Mouse (Mus musculus) hindbrain, embryonic 14.5 days (tissue): ENCODE data around the gene Crip2. TPM values are rescaled to one million over a fixed set of nuclear protein-coding genes. Genes with fewer than 3 reads are reported as not detected.

Experiments
- ATAC-seq: fragments of 200-750 bp; cut with Nextera tagmentation; 2 replicates; pipeline ENCODE4 v1.8.0; 2017; ENCODE audit warnings: moderate number of reproducible peaks, mild to moderate bottlenecking, moderate TSS enrichment, moderate library complexity; ENCODE audit not compliant: low FRiP score
- DNase-seq: peaks from one replicate; pipeline ENCODE4 v3.0.0-alpha.2; 2015; ENCODE audit warnings: low spot score
- H3K27ac ChIP-seq: fragments of 300-500 bp; sonication (generic); 2 replicates; pipeline ENCODE4 v1.5.1; 2014; ENCODE audit warnings: mild to moderate bottlenecking, moderate library complexity
- H3K27me3 ChIP-seq: fragments of 300-500 bp; sonication (generic); 2 replicates; pipeline ENCODE4 v1.6.1; 2014; ENCODE audit warnings: mild to moderate bottlenecking, low read length, mixed read lengths; ENCODE audit not compliant: control insufficient read depth, insufficient read depth
- H3K36me3 ChIP-seq: fragments of 300-500 bp; sonication (generic); replicated peaks from 2 replicates; pipeline ENCODE4 v1.6.1; 2014; ENCODE audit not compliant: control insufficient read depth, insufficient read depth
- H3K4me1 ChIP-seq: fragments of 300-500 bp; sonication (generic); replicated peaks from 2 replicates; pipeline ENCODE4 v1.6.1; 2014; ENCODE audit warnings: antibody characterized with exemption, low read length, mixed read lengths; ENCODE audit not compliant: control insufficient read depth, insufficient read depth
- H3K4me2 ChIP-seq: fragments of 300-500 bp; sonication (generic); replicated peaks from 2 replicates; pipeline ENCODE4 v1.6.1; 2014; ENCODE audit warnings: mild to moderate bottlenecking, moderate library complexity
- H3K4me3 ChIP-seq: fragments of 300-500 bp; sonication (generic); replicated peaks from 2 replicates; pipeline ENCODE4 v1.5.1; 2014; ENCODE audit warnings: mild to moderate bottlenecking, low read length
- H3K9ac ChIP-seq: fragments of 300-500 bp; sonication (generic); 2 replicates; pipeline ENCODE4 v1.6.1; 2014
- H3K9me3 ChIP-seq: fragments of 300-500 bp; sonication (generic); 2 replicates; pipeline ENCODE4 v1.6.1; 2016; ENCODE audit warnings: low read length; ENCODE audit not compliant: control insufficient read depth
- WGBS: fragments of 180-500 bp; shearing (Covaris S2); extraction: QIAGEN DNeasy Blood & Tissue Kit; methylation state at CpG from one replicate; pipeline ENCODE4 v1.1.7; 2014; 5-methylcytosine and 5-hydroxymethylcytosine counted together
- polyA plus RNA-seq: library from polyadenylated mRNA; unstranded; fragments of >200 nt; fragmentation: Nextera tagmentation; extraction: Ambion mirVana; gene quantifications from 2 replicates; pipeline ENCODE4 v1.2.1, GENCODE M21; 2014

Crip2 gene
- polyA plus RNA-seq, 1 experiment from 2014 or later = 288 TPM

- Histone ChIP-seq H3K9ac (no peak overlapping the region), H3K36me3 (peaks cover 58% of the 10 kb centered on the region), H3K27me3 (no peaks in the 10 kb centered on the region), H3K27ac (no peak overlapping the region), H3K9me3 (no peaks in the 10 kb centered on the region), H3K4me2 (no peak overlapping the region), H3K4me1 (peaks cover 25% of the 10 kb centered on the region), H3K4me3 (no peak overlapping the region)
- no peak for ATAC-seq
- DNase-seq = no peak
- 90% methylated on average over 18 of the region's 18 CpGs for WGBS
These were observed 2.5 kb upstream of the Crip2 start for GRCm38 (mm10) chr12:113137260-113138213.

- DNase-seq (no peak), ATAC-seq (no peak)
- peaks cover 52% of the 10 kb centered on the region for H3K36me3 ChIP-seq
- H3K9me3 ChIP-seq = no peaks in the 10 kb centered on the region
- WGBS = 83% methylated on average over 6 of the region's 6 CpGs
- no peak overlapping the region for H3K9ac ChIP-seq
- H3K27me3 ChIP-seq = no peaks in the 10 kb centered on the region
- no peak overlapping the region for H3K27ac ChIP-seq
- H3K4me2 ChIP-seq = no peak overlapping the region
- H3K4me3 ChIP-seq = no peak overlapping the region
- peaks cover 30% of the 10 kb centered on the region for H3K4me1 ChIP-seq
These were observed 1.7 kb upstream of the Crip2 start for GRCm38 (mm10) chr12:113138291-113138690.

- H3K36me3 ChIP-seq = peaks cover 51% of the 10 kb centered on the region
- H3K9me3 ChIP-seq = no peaks in the 10 kb centered on the region
- ATAC-seq (peak; percentile 0; the same call in 1 of the 2 replicates), DNase-seq (no peak)
- H3K4me3 ChIP-seq = peak overlapping the region; percentile 66
- 33% methylated on average over 11 of the region's 11 CpGs for WGBS
- no peaks in the 10 kb centered on the region for H3K27me3 ChIP-seq
- H3K4me2 ChIP-seq = peak overlapping the region; percentile 65
- peak overlapping the region; percentile 69 for H3K9ac ChIP-seq
- peak overlapping the region; percentile 84 for H3K27ac ChIP-seq
- H3K4me1 ChIP-seq = peaks cover 30% of the 10 kb centered on the region
These were observed 853 bp upstream of the Crip2 start for GRCm38 (mm10) chr12:113138901-113139864.

GRCm38 (mm10) chr12:113140616-113141411 is 778 bp downstream of the Crip2 start:
- H3K9me3 ChIP-seq = no peaks in the 10 kb centered on the region
- H3K4me2 ChIP-seq = peak overlapping the region; percentile 65
- H3K27ac ChIP-seq = peak overlapping the region; percentile 84
- no peak for ATAC-seq
- peak overlapping the region; percentile 66 for H3K4me3 ChIP-seq
- peak overlapping the region; percentile 69 for H3K9ac ChIP-seq
- H3K36me3 ChIP-seq = peaks cover 51% of the 10 kb centered on the region
- no peaks in the 10 kb centered on the region for H3K27me3 ChIP-seq
- peaks cover 30% of the 10 kb centered on the region for H3K4me1 ChIP-seq
- 2% methylated on average over 49 of the region's 49 CpGs for WGBS
- DNase-seq = peak; percentile 50

- WGBS = 27% methylated on average over 8 of the region's 8 CpGs
- ATAC-seq = no peak
- H3K9me3 ChIP-seq = no peaks in the 10 kb centered on the region
- peak overlapping the region; percentile 65 for H3K4me2 ChIP-seq
- peak overlapping the region; percentile 66 for H3K4me3 ChIP-seq
- H3K27ac ChIP-seq = peak overlapping the region; percentile 84
- H3K4me1 ChIP-seq = peaks cover 30% of the 10 kb centered on the region
- peak overlapping the region; percentile 69 for H3K9ac ChIP-seq
- peaks cover 46% of the 10 kb centered on the region for H3K36me3 ChIP-seq
- DNase-seq = no peak
- H3K27me3 ChIP-seq = no peaks in the 10 kb centered on the region
These were observed 1.5 kb downstream of the Crip2 start for GRCm38 (mm10) chr12:113141531-113141973.

- H3K4me2 ChIP-seq = peak overlapping the region; percentile 65
- peak overlapping the region; percentile 66 for H3K4me3 ChIP-seq
- H3K9ac ChIP-seq = peak overlapping the region; percentile 69
- ATAC-seq (no peak), DNase-seq (peak; percentile 32)
- H3K9me3 ChIP-seq = no peaks in the 10 kb centered on the region
- peaks cover 30% of the 10 kb centered on the region for H3K4me1 ChIP-seq
- H3K27me3 ChIP-seq = no peaks in the 10 kb centered on the region
- peak overlapping the region; percentile 84 for H3K27ac ChIP-seq
- 20% methylated on average over 15 of the region's 15 CpGs for WGBS
- H3K36me3 ChIP-seq = peaks cover 38% of the 10 kb centered on the region
These were observed 2.3 kb downstream of the Crip2 start for GRCm38 (mm10) chr12:113142021-113142975.

- Histone ChIP-seq H3K4me2 (peak overlapping the region; percentile 65), H3K9ac (peak overlapping the region; percentile 69; the same call in 1 of the 2 replicates), H3K4me3 (peak overlapping the region; percentile 66), H3K27me3 (no peaks in the 10 kb centered on the region), H3K4me1 (peaks cover 32% of the 10 kb centered on the region), H3K27ac (no peak overlapping the region), H3K36me3 (peaks cover 30% of the 10 kb centered on the region), H3K9me3 (no peaks in the 10 kb centered on the region)
- 67% methylated on average over 7 of the region's 7 CpGs for WGBS
- no peak for ATAC-seq
- DNase-seq = no peak
These were observed 3.1 kb downstream of the Crip2 start for GRCm38 (mm10) chr12:113143164-113143563.
